Mouse (Mus musculus) limb, embryonic 13.5 days (tissue): ENCODE data around the gene Macrod2. TPM values are rescaled to one million over a fixed set of nuclear protein-coding genes. Genes with fewer than 3 reads are reported as not detected.

Experiments used
- ATAC-seq: fragments of 200-750 bp; cut with Nextera tagmentation; 2 replicates; pipeline ENCODE4 v1.8.0; 2017; ENCODE audit warnings: low read depth, moderate number of reproducible peaks, moderate TSS enrichment; ENCODE audit not compliant: low FRiP score
- H3K27ac ChIP-seq: fragments of 300-500 bp; sonication (generic); 2 replicates; pipeline ENCODE4 v1.5.1; 2015; ENCODE audit warnings: inconsistent platforms, mild to moderate bottlenecking, moderate library complexity
- H3K27me3 ChIP-seq: fragments of 300-500 bp; sonication (generic); 2 replicates; pipeline ENCODE4 v1.6.1; 2015; ENCODE audit warnings: mild to moderate bottlenecking, inconsistent platforms
- H3K36me3 ChIP-seq: fragments of 300-500 bp; sonication (generic); 2 replicates; pipeline ENCODE4 v1.6.1; 2015; ENCODE audit warnings: inconsistent platforms, mild to moderate bottlenecking, moderate library complexity
- H3K4me1 ChIP-seq: fragments of 300-500 bp; sonication (generic); 2 replicates; pipeline ENCODE4 v1.6.1; 2015; ENCODE audit warnings: inconsistent platforms
- H3K4me2 ChIP-seq: fragments of 300-500 bp; sonication (generic); replicated peaks from 2 replicates; pipeline ENCODE4 v1.6.1; 2015; ENCODE audit warnings: inconsistent platforms, mild to moderate bottlenecking, moderate library complexity
- H3K4me3 ChIP-seq: fragments of 300-500 bp; sonication (generic); 2 replicates; pipeline ENCODE4 v1.5.1; 2015; ENCODE audit warnings: moderate library complexity, mild to moderate bottlenecking, inconsistent platforms
- H3K9ac ChIP-seq: fragments of 300-500 bp; sonication (generic); 2 replicates; pipeline ENCODE4 v1.6.1; 2015; ENCODE audit warnings: mild to moderate bottlenecking, inconsistent platforms
- H3K9me3 ChIP-seq: fragments of 300-500 bp; sonication (generic); 2 replicates; pipeline ENCODE4 v1.6.1; 2016; ENCODE audit warnings: inconsistent platforms
- WGBS: fragments of 180-500 bp; shearing (Covaris S2); methylation state at CpG from one replicate; pipeline ENCODE4 v1.1.7; 2015; 5-methylcytosine and 5-hydroxymethylcytosine counted together
- polyA plus RNA-seq: library from polyadenylated mRNA; unstranded; fragments of >200 nt; fragmentation: Nextera tagmentation; extraction: Ambion mirVana; gene quantifications from 2 replicates; pipeline ENCODE4 v1.2.1, GENCODE M21; 2015

The Macrod2 gene
- polyA plus RNA-seq, 1 experiment from 2014 or later = 36.9 TPM

- Histone ChIP-seq H3K9ac (no peak overlapping the region), H3K4me2 (no peak overlapping the region), H3K4me1 (no peaks in the 10 kb centered on the region), H3K4me3 (no peak overlapping the region), H3K27ac (no peak overlapping the region), H3K27me3 (no peaks in the 10 kb centered on the region), H3K9me3 (no peaks in the 10 kb centered on the region), H3K36me3 (no peaks in the 10 kb centered on the region)
- WGBS = 83% methylated on average over 5 of the region's 5 CpGs
- ATAC-seq = no peak
These were observed 1345.2 kb downstream of the Macrod2 start for GRCm38 (mm10) chr2:141740318-141740717.

DNA sequence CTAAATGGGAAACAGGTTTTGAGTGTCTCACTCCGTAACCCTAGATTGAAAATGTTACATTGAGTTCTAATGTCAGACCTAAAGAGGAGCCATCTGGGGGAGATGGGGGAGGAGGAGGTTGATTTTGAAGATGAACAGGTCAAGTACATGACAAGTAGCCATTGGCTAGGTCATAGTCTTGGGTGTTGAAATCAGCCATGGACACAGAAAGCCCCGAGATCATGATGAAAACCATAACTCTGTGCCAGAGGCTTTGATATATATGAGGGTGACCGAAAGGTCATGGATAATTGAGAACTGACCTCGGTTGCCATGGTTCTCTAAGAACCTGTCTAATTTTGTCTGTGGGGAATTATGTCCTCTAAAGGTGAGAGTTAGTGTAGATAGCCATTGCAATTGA, 1405.1 kb downstream of the Macrod2 start:
- no peaks in the 10 kb centered on the region for H3K4me1 ChIP-seq
- H3K4me2 ChIP-seq = no peak overlapping the region
- H3K4me3 ChIP-seq = no peak overlapping the region
- no peaks in the 10 kb centered on the region for H3K27me3 ChIP-seq
- no peak overlapping the region for H3K9ac ChIP-seq
- no peak overlapping the region for H3K27ac ChIP-seq
- H3K9me3 ChIP-seq = no peaks in the 10 kb centered on the region
- WGBS = 42% methylated on average over 4 of the region's 4 CpGs
- H3K36me3 ChIP-seq = no peaks in the 10 kb centered on the region
- no peak for ATAC-seq

DNA sequence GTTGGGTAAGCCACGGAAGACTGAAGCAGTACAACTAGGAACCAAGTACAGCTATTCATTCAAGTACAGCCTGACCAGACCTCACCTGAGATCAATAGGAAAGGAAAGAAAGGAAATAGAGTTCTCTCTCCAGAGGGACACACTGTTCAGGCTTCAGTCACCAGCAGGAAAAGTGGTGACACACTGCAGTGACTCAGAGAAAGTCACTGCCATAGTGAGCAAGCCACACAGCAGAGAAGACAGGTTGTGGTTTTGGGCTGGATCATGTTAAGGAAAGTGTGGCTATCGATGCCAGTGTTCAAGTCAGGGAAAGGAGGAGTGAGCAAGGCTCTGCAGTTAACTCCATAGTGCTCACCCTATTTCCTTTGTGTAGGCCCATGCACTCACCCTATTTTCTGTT, 1405.8 kb downstream of the Macrod2 start:
- Histone ChIP-seq H3K9me3 (no peaks in the 10 kb centered on the region), H3K4me2 (no peak overlapping the region), H3K27me3 (no peaks in the 10 kb centered on the region), H3K4me1 (no peaks in the 10 kb centered on the region), H3K27ac (no peak overlapping the region), H3K4me3 (no peak overlapping the region), H3K9ac (no peak overlapping the region), H3K36me3 (no peaks in the 10 kb centered on the region)
- 42% methylated on average over 2 of the region's 2 CpGs for WGBS
- ATAC-seq = no peak

DNA sequence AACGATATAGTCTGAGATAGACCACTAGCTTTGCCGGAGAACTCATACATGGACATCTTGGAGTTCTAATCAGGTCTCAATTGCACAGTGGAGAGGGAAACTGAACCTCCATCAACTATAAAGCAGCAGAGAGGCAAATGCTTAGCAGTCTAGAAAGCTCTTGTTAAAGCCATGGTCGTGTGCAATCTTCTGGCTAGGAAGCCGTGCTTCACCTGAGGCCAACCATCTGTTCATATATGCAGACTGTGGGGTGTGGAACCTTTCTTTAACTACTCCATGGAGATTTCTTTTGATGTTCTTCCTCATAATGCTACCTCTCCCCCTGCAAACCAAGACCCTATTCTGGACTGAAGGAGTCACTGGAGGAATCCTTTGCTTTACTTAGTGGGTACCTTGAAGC, 1421.2 kb downstream of the Macrod2 start:
- no peaks in the 10 kb centered on the region for H3K36me3 ChIP-seq
- H3K4me1 ChIP-seq = no peaks in the 10 kb centered on the region
- WGBS = 77% methylated on average over 4 of the region's 4 CpGs
- ATAC-seq = no peak
- no peaks in the 10 kb centered on the region for H3K9me3 ChIP-seq
- H3K27me3 ChIP-seq = no peaks in the 10 kb centered on the region
- H3K27ac ChIP-seq = no peak overlapping the region
- no peak overlapping the region for H3K4me2 ChIP-seq
- no peak overlapping the region for H3K4me3 ChIP-seq
- H3K9ac ChIP-seq = no peak overlapping the region

DNA sequence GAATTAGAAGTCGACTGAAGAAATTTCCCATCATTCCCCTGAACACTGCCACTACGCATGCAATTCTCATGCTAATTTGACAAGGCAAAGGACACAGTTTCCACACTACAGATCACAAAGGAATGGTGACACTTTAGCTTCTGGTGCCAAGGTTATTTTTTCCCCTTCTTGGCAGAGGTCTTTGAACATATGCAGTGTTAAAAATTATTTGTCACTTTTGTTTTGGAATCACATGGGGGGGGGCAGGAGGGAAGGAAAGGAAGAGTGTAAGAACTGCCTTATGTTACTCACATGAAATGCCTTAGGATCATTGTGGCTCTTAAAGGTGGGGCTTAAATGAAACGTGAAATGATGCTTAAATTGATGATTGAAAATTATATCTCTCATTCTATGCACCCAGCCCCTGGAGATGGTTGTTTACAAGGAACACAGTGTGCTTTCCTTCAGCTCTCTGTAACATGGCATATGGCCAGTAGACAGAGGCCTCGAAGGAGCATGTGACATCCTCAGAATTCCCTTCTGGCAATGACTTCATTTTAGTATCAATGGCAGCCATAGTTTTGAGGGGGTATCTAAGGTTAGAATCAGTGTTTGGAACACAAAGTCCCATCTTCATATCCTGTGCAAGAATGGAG, 1422.6 kb downstream of the Macrod2 start:
- ATAC-seq = no peak
- no peak overlapping the region for H3K27ac ChIP-seq
- H3K4me1 ChIP-seq = no peaks in the 10 kb centered on the region
- H3K27me3 ChIP-seq = no peaks in the 10 kb centered on the region
- H3K4me3 ChIP-seq = no peak overlapping the region
- H3K4me2 ChIP-seq = no peak overlapping the region
- 80% methylated on average over 4 of the region's 4 CpGs for WGBS
- H3K36me3 ChIP-seq = no peaks in the 10 kb centered on the region
- no peaks in the 10 kb centered on the region for H3K9me3 ChIP-seq
- no peak overlapping the region for H3K9ac ChIP-seq

DNA sequence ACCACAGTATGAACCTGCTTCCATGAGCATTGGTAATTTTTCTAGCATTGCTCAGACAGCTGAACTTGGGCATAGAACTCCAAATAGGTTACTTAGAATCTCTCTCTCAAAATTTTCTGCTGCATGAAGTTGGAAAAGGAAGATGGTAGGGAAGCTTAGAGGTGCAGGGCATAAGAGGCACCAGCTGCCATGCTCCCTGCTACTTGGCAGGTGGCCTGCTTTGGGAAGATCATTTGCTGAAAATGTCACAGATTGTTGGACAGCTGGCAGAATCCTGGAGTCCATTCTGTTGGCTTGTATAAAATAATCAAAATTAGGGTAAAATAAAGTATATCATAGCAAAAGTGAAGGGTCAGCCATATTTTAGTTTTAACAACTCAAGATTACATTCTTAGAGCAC, 1425.7 kb downstream of the Macrod2 start:
- H3K9me3 ChIP-seq = no peaks in the 10 kb centered on the region
- H3K4me1 ChIP-seq = peaks cover 5% of the 10 kb centered on the region; the same call in 1 of the 2 replicates
- H3K36me3 ChIP-seq = no peaks in the 10 kb centered on the region
- H3K4me2 ChIP-seq = no peak overlapping the region
- H3K4me3 ChIP-seq = no peak overlapping the region
- H3K27ac ChIP-seq = no peak overlapping the region
- no peak for ATAC-seq
- no peaks in the 10 kb centered on the region for H3K27me3 ChIP-seq
- H3K9ac ChIP-seq = no peak overlapping the region

GRCm38 (mm10) chr2:141825606-141826495, 1430.7 kb downstream of the Macrod2 start:
- ATAC-seq = peak; percentile 54; the same call in 1 of the 2 replicates
- H3K9ac ChIP-seq = no peak overlapping the region
- no peak overlapping the region for H3K4me3 ChIP-seq
- WGBS = 31% methylated on average over 8 of the region's 8 CpGs
- H3K4me1 ChIP-seq = peaks cover 9% of the 10 kb centered on the region
- H3K9me3 ChIP-seq = no peaks in the 10 kb centered on the region
- no peaks in the 10 kb centered on the region for H3K27me3 ChIP-seq
- no peak overlapping the region for H3K27ac ChIP-seq
- no peak overlapping the region for H3K4me2 ChIP-seq
- no peaks in the 10 kb centered on the region for H3K36me3 ChIP-seq

DNA sequence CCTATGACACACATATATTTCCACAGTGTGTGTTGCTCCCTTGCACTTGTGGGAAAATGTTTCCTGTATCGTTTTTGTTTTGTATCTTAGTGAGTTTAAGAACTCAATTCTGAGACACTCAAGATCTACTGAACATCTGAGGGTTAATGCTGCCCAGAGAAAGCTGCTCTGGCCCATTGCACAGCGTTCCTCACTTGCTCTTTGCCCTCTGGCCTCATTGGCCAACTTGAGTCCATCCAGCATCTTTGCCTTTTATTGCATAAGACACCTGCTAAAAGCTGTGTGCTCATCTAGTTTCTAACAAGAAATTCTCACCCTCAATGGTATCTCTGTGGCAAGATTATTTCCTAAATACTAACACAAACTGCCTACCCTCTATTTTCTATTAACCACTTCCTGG, 1435.4 kb downstream of the Macrod2 start:
- 77% methylated on average over 2 of the region's 2 CpGs for WGBS
- Histone ChIP-seq H3K4me2 (no peak overlapping the region), H3K4me1 (peaks cover 7% of the 10 kb centered on the region), H3K4me3 (no peak overlapping the region), H3K27me3 (no peaks in the 10 kb centered on the region), H3K36me3 (no peaks in the 10 kb centered on the region), H3K27ac (no peak overlapping the region), H3K9me3 (no peaks in the 10 kb centered on the region), H3K9ac (no peak overlapping the region)
- no peak for ATAC-seq

DNA sequence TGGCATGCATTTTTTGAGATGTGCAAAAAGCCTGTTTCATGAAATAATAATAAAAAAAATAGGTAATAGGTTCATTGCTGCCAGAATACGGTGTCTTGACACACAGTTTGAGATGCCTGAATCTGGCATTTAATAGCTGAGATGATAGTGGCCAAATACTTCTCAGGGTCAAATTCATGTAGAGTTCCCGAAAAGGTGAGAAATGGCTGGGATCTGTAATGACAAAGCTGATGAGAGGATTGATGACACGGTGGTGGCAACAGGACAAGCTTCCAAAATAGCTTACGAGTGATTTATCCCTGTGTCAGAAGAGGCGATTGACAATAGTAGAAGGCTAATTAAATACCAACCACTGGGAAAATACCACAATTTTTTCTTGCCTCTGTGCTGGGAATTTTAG, 1436.4 kb downstream of the Macrod2 start:
- Histone ChIP-seq H3K9ac (no peak overlapping the region), H3K4me2 (no peak overlapping the region), H3K4me3 (no peak overlapping the region), H3K9me3 (no peaks in the 10 kb centered on the region), H3K4me1 (no peaks in the 10 kb centered on the region), H3K27ac (no peak overlapping the region), H3K36me3 (no peaks in the 10 kb centered on the region), H3K27me3 (no peaks in the 10 kb centered on the region)
- no peak for ATAC-seq
- 81% methylated on average over 5 of the region's 5 CpGs for WGBS

DNA sequence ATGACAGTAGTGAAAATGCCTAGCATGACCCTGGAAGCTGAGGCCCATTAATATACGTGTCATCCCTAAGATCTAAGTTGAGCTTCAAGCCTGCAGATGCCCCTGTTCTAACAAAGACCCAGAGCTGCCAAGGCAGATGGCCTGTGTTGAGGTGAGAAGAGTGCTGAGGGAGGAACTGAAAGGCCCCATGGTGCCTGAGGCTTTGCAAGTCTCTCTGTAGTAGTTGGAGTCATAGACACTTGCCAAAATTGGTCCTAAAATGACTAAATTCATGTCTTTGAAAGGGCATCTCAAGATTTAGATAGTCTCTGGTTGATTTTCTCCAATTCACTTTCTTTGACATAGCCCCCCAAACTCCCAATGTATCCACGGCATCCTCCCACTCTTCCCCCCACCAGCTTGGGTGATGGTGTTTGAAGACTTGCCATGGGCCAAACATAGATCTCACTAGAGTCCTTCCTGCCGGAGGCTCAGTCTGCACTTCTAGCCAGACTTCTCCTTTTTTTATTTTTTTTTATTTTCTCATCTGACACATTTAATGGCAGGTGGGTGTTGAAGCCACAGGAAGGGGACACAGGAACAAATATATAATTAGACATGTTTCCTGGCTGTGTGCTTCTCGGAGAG, 1439.2 kb downstream of the Macrod2 start:
- Histone ChIP-seq H3K27me3 (no peaks in the 10 kb centered on the region), H3K36me3 (no peaks in the 10 kb centered on the region), H3K9me3 (no peaks in the 10 kb centered on the region), H3K4me1 (no peaks in the 10 kb centered on the region), H3K9ac (no peak overlapping the region), H3K4me3 (no peak overlapping the region), H3K27ac (no peak overlapping the region), H3K4me2 (no peak overlapping the region)
- ATAC-seq = no peak
- 80% methylated on average over 4 of the region's 4 CpGs for WGBS

DNA sequence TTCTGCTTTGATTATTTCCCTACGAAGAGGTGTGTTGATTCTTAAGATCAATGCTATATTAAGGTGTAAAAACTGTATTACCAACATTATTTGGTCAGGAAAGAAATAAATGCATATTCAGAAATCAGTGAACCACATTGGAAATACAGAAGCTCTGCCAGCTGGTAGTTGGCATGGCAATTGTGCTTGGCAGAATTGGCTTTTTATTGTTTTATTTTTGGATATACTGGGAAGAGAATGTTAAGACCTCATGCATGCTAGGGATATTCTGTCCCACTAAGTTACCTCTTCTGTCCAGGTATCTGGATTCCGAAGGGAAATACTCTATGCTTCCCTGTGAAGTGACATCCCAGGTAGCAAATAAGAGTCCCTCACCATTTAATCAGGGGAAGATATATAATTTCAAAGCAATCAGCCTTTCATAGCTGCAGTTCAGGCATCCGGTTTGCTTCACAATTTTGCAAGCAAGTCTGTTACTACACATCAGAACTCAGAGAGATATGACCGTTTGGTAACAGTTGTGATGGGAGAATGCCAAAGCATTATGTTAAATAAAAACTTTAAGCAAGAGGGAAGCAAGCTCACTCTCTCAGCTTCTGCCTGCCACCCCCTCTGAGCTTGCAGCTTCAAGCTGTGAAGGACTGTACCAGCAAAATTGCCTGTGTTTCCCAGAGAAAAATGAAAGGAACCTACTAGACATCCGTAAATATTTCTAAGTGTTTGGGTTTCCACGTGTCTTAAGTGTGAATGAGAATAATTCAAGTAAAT, 1449.5 kb downstream of the Macrod2 start:
- no peaks in the 10 kb centered on the region for H3K36me3 ChIP-seq
- H3K4me1 ChIP-seq = no peaks in the 10 kb centered on the region
- ATAC-seq = no peak
- no peak overlapping the region for H3K4me2 ChIP-seq
- H3K4me3 ChIP-seq = no peak overlapping the region
- H3K27me3 ChIP-seq = no peaks in the 10 kb centered on the region
- no peak overlapping the region for H3K9ac ChIP-seq
- H3K27ac ChIP-seq = no peak overlapping the region
- H3K9me3 ChIP-seq = no peaks in the 10 kb centered on the region
- 76% methylated on average over 6 of the region's 6 CpGs for WGBS

GRCm38 (mm10) chr2:141859220-141859619, 1464.1 kb downstream of the Macrod2 start:
- ATAC-seq = no peak
- WGBS = 24% methylated on average over 2 of the region's 2 CpGs
- no peaks in the 10 kb centered on the region for H3K9me3 ChIP-seq

More at GRCm38 (mm10) chr2:141859220-141859619, 1464.1 kb downstream of the Macrod2 start:
- Histone ChIP-seq H3K4me3 (no peak overlapping the region), H3K4me1 (0 out of 2 replicates have a peak, but pooled peaks cover 7% of the 10 kb centered on the region), H3K9ac (no peak overlapping the region), H3K27me3 (no peaks in the 10 kb centered on the region), H3K4me2 (no peak overlapping the region), H3K27ac (no peak overlapping the region), H3K36me3 (no peaks in the 10 kb centered on the region)
